Mouse (Mus musculus): Measurements from ENCODE around the gene Dnm3. TPM values are rescaled to one million over a fixed set of nuclear protein-coding genes. Genes with fewer than 3 reads are reported as not detected.

The Dnm3 gene
- 13.4 and 14.4 TPM in 2 replicates for total RNA-seq (2021)
- long read RNA-seq, partial matches to known transcripts, result 4 of 7 reads
- long read RNA-seq, other reads (novel, unspliced or antisense), result 3 of 7 reads

GRCm38 (mm10) chr1:162477246-162478209 lies at the start of gene Dnm3:
Gene Dnm3, minus strand, starts transcription at chr1:162478034.
- peak; percentile 92 for DNase-seq

- no peak for DNase-seq
Observed at GRCm38 (mm10) chr1:162515116-162515515, 37.3 kb upstream of the Dnm3 start.

- no peak for DNase-seq
Observed at GRCm38 (mm10) chr1:162510013-162510356, 32.2 kb upstream of the Dnm3 start.

- DNase-seq, result peak; percentile 28
Observed at GRCm38 (mm10) chr1:162509329-162510012, 31.6 kb upstream of the Dnm3 start.

- DNase-seq, result no peak
Observed at GRCm38 (mm10) chr1:162508211-162509005, 30.6 kb upstream of the Dnm3 start.

- no peak for DNase-seq
Observed at GRCm38 (mm10) chr1:162506516-162506915, 28.7 kb upstream of the Dnm3 start.

GRCm38 (mm10) chr1:162505649-162506048 lies 27.8 kb upstream of the Dnm3 start:
- DNase-seq, result no peak

- DNase-seq, result no peak
Observed at GRCm38 (mm10) chr1:162476531-162477080, 1.2 kb downstream of the Dnm3 start.

GRCm38 (mm10) chr1:162472949-162473348 lies 4.9 kb downstream of the Dnm3 start:
- no peak for DNase-seq

- DNase-seq, result no peak
Observed at GRCm38 (mm10) chr1:162471089-162471488, 6.7 kb downstream of the Dnm3 start.

- no peak for DNase-seq
Observed at GRCm38 (mm10) chr1:162469752-162470280, 8.0 kb downstream of the Dnm3 start.

GRCm38 (mm10) chr1:162463676-162464075 lies 14.2 kb downstream of the Dnm3 start:
- DNase-seq, result no peak

GRCm38 (mm10) chr1:162458711-162459110 lies 19.1 kb downstream of the Dnm3 start:
- DNase-seq, result no peak

GRCm38 (mm10) chr1:162456861-162457260 lies 21.0 kb downstream of the Dnm3 start:
- no peak for DNase-seq

GRCm38 (mm10) chr1:162456406-162456805 lies 21.4 kb downstream of the Dnm3 start:
- DNase-seq, result no peak

- no peak for DNase-seq
Observed at GRCm38 (mm10) chr1:162453578-162453977, 24.3 kb downstream of the Dnm3 start.

GRCm38 (mm10) chr1:162453030-162453429 lies 24.8 kb downstream of the Dnm3 start:
- no peak for DNase-seq

- no peak for DNase-seq
Observed at GRCm38 (mm10) chr1:162449161-162449909, 28.5 kb downstream of the Dnm3 start.

- DNase-seq, result no peak
Observed at GRCm38 (mm10) chr1:162444805-162445204, 33.0 kb downstream of the Dnm3 start.

GRCm38 (mm10) chr1:162439576-162439975 lies 38.3 kb downstream of the Dnm3 start:
- DNase-seq, result no peak

GRCm38 (mm10) chr1:162436672-162437071 lies 41.2 kb downstream of the Dnm3 start:
- DNase-seq, result no peak
